Mouse (Mus musculus) kidney, adult 2 months (tissue): ENCODE results near the gene Nmu.

Experiments
- CTCF ChIP-seq: fragments of 200-500 bp; conservative IDR thresholded peaks from 2 replicates; pipeline ENCODE4 v1.5.1; 2011; ENCODE audit warnings: low read depth, mild to moderate bottlenecking, control low read depth, low read length, moderate library complexity, mixed read lengths; ENCODE audit not compliant: insufficient read depth, insufficient read length
- POLR2A ChIP-seq: fragments of 200-500 bp; IDR thresholded peaks from one replicate; pipeline ENCODE4 v1.6.1; 2011; ENCODE audit warnings: low read depth, low read length, control low read depth

DNA sequence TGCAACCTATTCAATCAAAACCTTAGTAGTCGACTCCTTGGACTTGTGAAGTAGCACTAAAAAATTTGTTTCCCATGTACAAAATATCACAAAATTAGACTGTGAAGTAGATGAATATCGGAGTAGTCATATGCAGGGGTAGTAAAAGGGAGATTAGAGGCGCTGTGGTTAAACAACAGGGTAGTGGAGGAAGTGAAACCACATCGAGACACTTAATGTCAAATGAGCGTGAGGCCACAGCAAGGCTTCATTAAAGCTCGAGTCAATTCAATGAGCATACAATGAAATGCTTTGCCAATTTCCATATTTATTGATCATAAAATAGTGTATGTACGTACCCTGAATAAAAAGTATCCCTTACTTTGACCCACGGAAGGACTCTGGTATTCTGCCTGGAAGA, 26.5 kb downstream of the Nmu start:
- TF ChIP-seq POLR2A, result no peak
- TF ChIP-seq CTCF, result no peak
